In genomic region chr16:32858771-32859636, GRCm38 (mm10) we compare ENCODE assay signal across 9 mouse cellular contexts. TPM values are rescaled to one million over a fixed set of nuclear protein-coding genes. Genes with fewer than 3 reads are reported as not detected.
DNase-seq lines count a peak whose midpoint lies in the region; ATAC-seq and TF ChIP-seq lines count a peak whose summit lies in the region.
"Had no signal": no experiment of that assay in that cellular context is flagged by ENCODE, and none has a peak within 500 bp of the region (broad histone marks: within the 10 kb centered on the region; RNA-seq: fewer than 3 reads in every experiment).

No protein-coding gene starts in this region.

- TF ChIP-seq POLR2A in testis, adult 2 months (IDR thresholded peaks at IDR 0.05; ENCODE audit: control insufficient read depth, low read depth, low read length) = no peak

- no peak for ATAC-seq in CD4-positive, CD25-positive, alpha-beta regulatory T cell, adult 4 months

- peak overlapping the region; percentile 61 for H3K27ac ChIP-seq in testis, adult 2 months (ENCODE audit: control insufficient read depth, insufficient read depth, low read depth, low read length)

- H3K4me1 ChIP-seq in testis, adult 2 months (ENCODE audit: control insufficient read depth, insufficient read depth, low read length) = peaks cover 5% of the 10 kb centered on the region

- H3K27me3 ChIP-seq in testis, adult 2 months (ENCODE audit: control insufficient read depth, insufficient read depth, low read length) = no peaks in the 10 kb centered on the region

- DNase-seq in testis, postnatal 10 days (ENCODE audit: low spot score) = no peak
- peak; percentile 19 for DNase-seq in gastrocnemius, postnatal 10 days
- DNase-seq in layer of hippocampus, adult 9-11 months = peak; percentile 63
- DNase-seq in cerebellum, postnatal 10 days = no peak
- no peak for DNase-seq in thymus, postnatal 14 days
- DNase-seq in spleen, postnatal 36 days (ENCODE audit: low spot score in 2 of 2) = no peak

- TF ChIP-seq CTCF in testis, adult 2 months (IDR thresholded peaks at IDR 0.05; ENCODE audit: control insufficient read depth, insufficient read depth, insufficient replicate concordance, low read depth, low read length) = no peak

- H3K4me3 ChIP-seq in testis, adult 2 months (ENCODE audit: control insufficient read depth, low read depth, low read length) = no peak overlapping the region

- no peaks in the 10 kb centered on the region; the same call in 1 of the 2 replicates for H3K36me3 ChIP-seq in testis, adult 2 months (ENCODE audit: control insufficient read depth, insufficient read depth, low read length)

RNA-seq across cellular contexts. Expression of gene Fyttd1, which starts 18.3 kb away (rescaled TPM):
- 35.8 and 45.3 TPM in 2 replicates for polyA plus RNA-seq in testis, adult 2 months (2012; rRNA removed)
- 100 to 1,000 TPM; 134 to 138 TPM for total RNA-seq in gastrocnemius, postnatal 10 days (2021)
- polyA plus RNA-seq in CD4-positive, CD25-positive, alpha-beta regulatory T cell, adult 4 months (2017; shearing (Covaris generic)) = 10 to 100 TPM; 64.8 to 65.3 TPM

RNA-seq across cellular contexts. Expression of gene Rubcn, which starts 18.6 kb away (rescaled TPM):
- 77.3 and 84.7 TPM in 2 replicates for polyA plus RNA-seq in testis, adult 2 months (2012; rRNA removed)
- 10 to 100 TPM; 33.5 to 38.6 TPM for total RNA-seq in gastrocnemius, postnatal 10 days (2021)
- polyA plus RNA-seq in CD4-positive, CD25-positive, alpha-beta regulatory T cell, adult 4 months (2017; shearing (Covaris generic)) = 10 to 100 TPM; 13.3 to 19.6 TPM

RNA-seq across cellular contexts. Expression of gene Smbd1, which starts 48.7 kb away (rescaled TPM):
- polyA plus RNA-seq in testis, adult 2 months (2012; rRNA removed) = 1.9 TPM in 1 of 2 replicates, not detected in the other
- total RNA-seq in gastrocnemius, postnatal 10 days (2021) = not detected
- polyA plus RNA-seq in CD4-positive, CD25-positive, alpha-beta regulatory T cell, adult 4 months (2017; shearing (Covaris generic)) = not detected
- total RNA-seq: layer of hippocampus, postnatal 36 days had no signal

RNA-seq across cellular contexts. Expression of gene Lrch3, which starts 54.9 kb away (rescaled TPM):
- 14.2 and 15.4 TPM in 2 replicates for polyA plus RNA-seq in testis, adult 2 months (2012; rRNA removed)
- total RNA-seq in gastrocnemius, postnatal 10 days (2021) = 10 to 100 TPM; 21.3 to 26.4 TPM
- 10 to 100 TPM; 19.4 to 23.0 TPM for polyA plus RNA-seq in CD4-positive, CD25-positive, alpha-beta regulatory T cell, adult 4 months (2017; shearing (Covaris generic))

Comparison
In these comparisons a context has a peak if more than half of its experiments do, and no peak if none do; other contexts are left out.
1. DNase-seq: peak in gastrocnemius, postnatal 10 days (single experiment) and layer of hippocampus, adult 9-11 months (single experiment); none in testis, postnatal 10 days (single experiment), cerebellum, postnatal 10 days (0 of 2), thymus, postnatal 14 days (single experiment) and spleen, postnatal 36 days (0 of 2).